Mouse (Mus musculus) intestine, postnatal 0 days (tissue): ENCODE results near the gene Jsrp1. TPM values are rescaled to one million over a fixed set of nuclear protein-coding genes. Genes with fewer than 3 reads are reported as not detected.
"Not testable (repeated sequence)": the region's sequence is repeated elsewhere in the genome, so short reads cannot be mapped to it uniquely, and the experiment has no call there.

ENCODE experiments used
- ATAC-seq: fragments of 200-750 bp; cut with Nextera tagmentation; 2 replicates; pipeline ENCODE4 v1.8.0; 2017; ENCODE audit warnings: mild to moderate bottlenecking, moderate TSS enrichment, moderate library complexity
- H3K27ac ChIP-seq: fragments of 300-500 bp; sonication (generic); 2 replicates; pipeline ENCODE4 v1.5.1; 2014; ENCODE audit warnings: mild to moderate bottlenecking, low read depth, low read length, moderate library complexity
- H3K27me3 ChIP-seq: fragments of 300-500 bp; sonication (generic); replicated peaks from 2 replicates; pipeline ENCODE4 v1.6.1; 2014; ENCODE audit warnings: low read length, mixed read lengths; ENCODE audit not compliant: control insufficient read depth, insufficient read depth
- H3K36me3 ChIP-seq: fragments of 300-500 bp; sonication (generic); 2 replicates; pipeline ENCODE4 v1.6.1; 2014; ENCODE audit warnings: mild to moderate bottlenecking, moderate library complexity; ENCODE audit not compliant: control insufficient read depth, insufficient read depth
- H3K4me1 ChIP-seq: fragments of 300-500 bp; sonication (generic); replicated peaks from 2 replicates; pipeline ENCODE4 v1.6.1; 2014; ENCODE audit warnings: antibody characterized with exemption, low read length, mixed read lengths; ENCODE audit not compliant: control insufficient read depth, insufficient read depth
- H3K4me2 ChIP-seq: fragments of 300-500 bp; sonication (generic); replicated peaks from 2 replicates; pipeline ENCODE4 v1.6.1; 2014; ENCODE audit warnings: low read depth, mild to moderate bottlenecking, moderate library complexity
- H3K4me3 ChIP-seq: fragments of 300-500 bp; sonication (generic); 2 replicates; pipeline ENCODE4 v1.5.1; 2014; ENCODE audit warnings: low read depth, low read length
- H3K9ac ChIP-seq: fragments of 300-500 bp; sonication (generic); 2 replicates; pipeline ENCODE4 v1.6.1; 2014; ENCODE audit warnings: mild to moderate bottlenecking, low read depth, low read length
- H3K9me3 ChIP-seq: fragments of 300-500 bp; sonication (generic); 2 replicates; pipeline ENCODE4 v1.6.1; 2016; ENCODE audit warnings: mixed run types; ENCODE audit not compliant: control insufficient read depth
- CTCF ChIP-seq: sonication (generic); IDR thresholded peaks from 2 replicates; pipeline ENCODE4 v1.5.1; 2016; ENCODE audit warnings: low read depth, mild to moderate bottlenecking, control low read depth, antibody characterized with exemption, moderate library complexity
- WGBS: fragments of 180-500 bp; shearing (Covaris S2); extraction: QIAGEN DNeasy Blood & Tissue Kit; methylation state at CpG from one replicate; pipeline ENCODE4 v1.1.7; 2014; 5-methylcytosine and 5-hydroxymethylcytosine counted together
- polyA plus RNA-seq: library from polyadenylated mRNA; unstranded; fragments of >200 nt; fragmentation: Nextera tagmentation; extraction: Ambion mirVana; gene quantifications from 2 replicates; pipeline ENCODE4 v1.2.1, GENCODE M21; 2015

Jsrp1 gene
- polyA plus RNA-seq, 1 experiment from 2014 or later = 0.35 TPM

GRCm38 (mm10) chr10:80817164-80817563 is 3.9 kb upstream of the Jsrp1 start:
- no peaks in the 10 kb centered on the region for H3K36me3 ChIP-seq
- H3K9ac ChIP-seq = no peak overlapping the region
- no peaks in the 10 kb centered on the region for H3K27me3 ChIP-seq
- H3K4me2 ChIP-seq = no peak overlapping the region
- no peak for TF ChIP-seq CTCF
- H3K27ac ChIP-seq = no peak overlapping the region
- no peaks in the 10 kb centered on the region for H3K9me3 ChIP-seq
- H3K4me1 ChIP-seq = no peaks in the 10 kb centered on the region
- no peak for ATAC-seq
- H3K4me3 ChIP-seq = no peak overlapping the region
- WGBS = 53% methylated on average over 2 of the region's 2 CpGs

- ATAC-seq, H3K4me3 ChIP-seq, H3K4me1 ChIP-seq, H3K4me2 ChIP-seq, H3K9ac ChIP-seq, H3K9me3 ChIP-seq, H3K27me3 ChIP-seq, H3K27ac ChIP-seq, H3K36me3 ChIP-seq: not testable (repeated sequence)
- 81% methylated on average over 3 of the region's 3 CpGs for WGBS
Measured at GRCm38 (mm10) chr10:80816303-80816702, 3.0 kb upstream of the Jsrp1 start.

DNA sequence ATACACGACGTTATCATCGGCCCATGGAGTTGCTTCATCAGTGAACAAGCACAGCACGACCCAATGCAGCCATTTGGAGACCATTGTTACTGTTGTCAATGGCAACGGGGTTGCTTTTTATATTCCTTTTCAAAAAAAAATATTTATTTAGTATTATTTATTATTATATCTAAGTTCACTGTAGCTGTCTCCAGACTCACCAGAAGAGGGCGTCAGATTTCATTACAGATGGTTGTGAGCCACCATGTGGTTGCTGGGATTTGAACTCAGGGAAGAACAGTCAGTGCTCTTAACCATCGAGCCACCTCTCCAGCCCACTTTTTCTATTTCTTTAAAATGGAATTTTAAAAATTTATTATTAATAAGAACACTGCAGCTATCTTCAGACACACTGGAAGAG is 1.5 kb upstream of the Jsrp1 start:
- Histone ChIP-seq H3K36me3 (no peaks in the 10 kb centered on the region), H3K27me3 (no peaks in the 10 kb centered on the region), H3K9ac (no peak overlapping the region), H3K9me3 (no peaks in the 10 kb centered on the region), H3K4me3 (no peak overlapping the region), H3K4me2 (no peak overlapping the region), H3K4me1 (0 out of 2 replicates have a peak, but pooled peaks cover 7% of the 10 kb centered on the region), H3K27ac (no peak overlapping the region)
- 56% methylated on average over 7 of the region's 7 CpGs for WGBS
- no peak for TF ChIP-seq CTCF
- ATAC-seq = no peak

DNA sequence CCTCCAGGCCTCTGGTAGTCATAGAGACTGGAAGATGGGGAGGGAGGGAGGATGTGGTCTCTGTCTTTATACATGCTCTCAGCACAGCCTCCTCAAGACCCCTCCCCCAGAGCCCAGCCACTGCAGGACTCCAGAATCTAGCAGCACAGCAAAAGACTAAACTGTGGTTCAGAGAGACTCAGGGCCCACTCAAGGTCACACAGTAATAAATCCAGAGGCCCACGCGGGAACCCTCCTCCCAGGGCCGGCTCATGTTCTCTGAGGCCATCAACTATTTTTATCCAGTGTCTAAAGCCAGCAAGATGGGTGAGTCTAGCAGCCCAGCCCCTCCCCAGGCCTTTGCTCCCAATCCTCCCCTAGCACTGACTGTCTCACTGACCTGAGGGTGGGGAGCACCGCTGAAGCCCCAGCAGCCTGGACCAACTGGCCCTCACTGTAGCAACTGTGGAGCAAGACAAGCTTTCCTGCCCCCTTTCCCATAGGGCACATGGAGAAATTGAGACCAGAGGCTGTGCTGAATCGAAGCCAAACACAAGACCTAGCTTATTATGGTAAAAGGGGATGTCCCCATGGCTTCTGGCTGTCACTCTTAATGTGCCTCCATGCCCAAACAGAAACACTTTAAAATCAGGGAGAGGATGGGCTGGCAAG is 782 bp downstream of the Jsrp1 start:
- 25% methylated on average over 5 of the region's 5 CpGs for WGBS
- ATAC-seq = no peak
- no peak overlapping the region for H3K4me3 ChIP-seq
- H3K4me2 ChIP-seq = no peak overlapping the region
- peaks cover 12% of the 10 kb centered on the region for H3K27me3 ChIP-seq
- H3K27ac ChIP-seq = no peak overlapping the region
- no peaks in the 10 kb centered on the region for H3K36me3 ChIP-seq
- H3K9ac ChIP-seq = no peak overlapping the region
- no peaks in the 10 kb centered on the region for H3K9me3 ChIP-seq
- H3K4me1 ChIP-seq = 0 out of 2 replicates have a peak, but pooled peaks cover 13% of the 10 kb centered on the region
- no peak for TF ChIP-seq CTCF

DNA sequence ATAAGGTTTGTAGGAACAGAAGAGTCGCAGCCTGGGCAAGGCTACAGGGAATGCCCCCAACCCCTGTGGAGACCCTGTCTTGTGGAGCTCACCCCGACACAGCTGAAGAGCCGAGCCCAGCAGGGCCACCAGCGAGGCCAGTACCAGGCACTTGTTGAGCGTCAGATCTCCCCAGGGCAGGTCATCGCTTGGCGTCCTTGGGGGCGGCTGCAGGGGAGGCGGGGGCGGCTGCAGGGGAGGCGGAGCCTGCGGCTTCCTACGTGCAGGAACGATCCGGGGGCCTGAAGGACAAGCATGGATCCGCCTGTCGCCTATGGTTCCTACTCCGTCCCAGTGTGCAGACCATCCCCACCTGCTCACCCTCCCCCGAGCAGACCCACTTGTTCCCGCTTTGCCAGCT is 3.2 kb downstream of the Jsrp1 start:
- WGBS = 7% methylated on average over 18 of the region's 20 CpGs
- Histone ChIP-seq H3K27ac (no peak overlapping the region), H3K4me3 (no peak overlapping the region), H3K4me1 (0 out of 2 replicates have a peak, but pooled peaks cover 13% of the 10 kb centered on the region), H3K9me3 (no peaks in the 10 kb centered on the region), H3K36me3 (peaks cover 2% of the 10 kb centered on the region; the same call in 1 of the 2 replicates), H3K9ac (no peak overlapping the region), H3K4me2 (peak overlapping the region; percentile 43), H3K27me3 (peaks cover 20% of the 10 kb centered on the region)
- TF ChIP-seq CTCF = no peak
- no peak for ATAC-seq

- no peak for TF ChIP-seq CTCF
- Histone ChIP-seq H3K4me2 (peak overlapping the region; percentile 44), H3K27me3 (peaks cover 20% of the 10 kb centered on the region), H3K4me1 (0 out of 2 replicates have a peak, but pooled peaks cover 13% of the 10 kb centered on the region), H3K9ac (0 out of 2 replicates have a peak overlapping the region, but pooled peaks have one; percentile 17), H3K36me3 (peaks cover 12% of the 10 kb centered on the region), H3K9me3 (no peaks in the 10 kb centered on the region), H3K4me3 (no peak overlapping the region; the same call in 1 of the 2 replicates), H3K27ac (no peak overlapping the region)
- no peak for ATAC-seq
- WGBS = 18% methylated on average over 18 of the region's 18 CpGs
Measured at GRCm38 (mm10) chr10:80808985-80809632, 4.2 kb downstream of the Jsrp1 start.
